Mouse (Mus musculus): ENCODE data around the gene Rnf26. TPM values are rescaled to one million over a fixed set of nuclear protein-coding genes. Genes with fewer than 3 reads are reported as not detected.
"Not testable (repeated sequence)": the region's sequence is repeated elsewhere in the genome, so short reads cannot be mapped to it uniquely, and the experiment has no call there.

The Rnf26 gene
- total and polyA plus RNA-seq, 2 experiments from 2014 or later, result 24.3 to 38.0 TPM

DNA sequence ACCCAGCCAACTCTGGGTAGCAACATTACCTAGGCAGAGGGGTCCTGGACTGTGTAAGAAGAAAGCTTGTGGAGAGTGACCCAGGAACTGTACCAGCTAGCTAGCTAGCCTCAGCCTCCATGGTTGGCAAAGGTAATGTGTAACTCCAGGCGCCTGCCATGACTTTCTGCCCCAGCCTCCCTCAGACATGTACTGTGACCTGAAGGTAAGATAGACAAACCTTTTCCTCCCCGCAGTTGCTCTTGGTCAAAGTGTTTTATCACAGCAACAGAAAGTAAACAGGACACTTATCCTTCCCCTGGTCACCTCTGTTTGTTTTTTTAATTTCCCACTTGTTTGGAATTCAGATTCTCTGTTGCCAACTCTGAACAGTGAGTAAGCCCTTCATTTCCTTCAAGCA, 1.1 kb upstream of the Rnf26 start:
- Histone ChIP-seq H3K9me3 (ENCODE audit: low read length) (no peaks in the 10 kb centered on the region), H3K27ac (no peak overlapping the region), H3K4me2 (ENCODE audit: low read depth, low read length) (no peak overlapping the region), H3K27me3 (ENCODE audit: insufficient read depth, low read length) (no peaks in the 10 kb centered on the region), H3K9ac (replicated peaks; ENCODE audit: low read length) (no peak overlapping the region), H3K36me3 (ENCODE audit: insufficient read depth, low read length) (no peaks in the 10 kb centered on the region), H3K4me1 (ENCODE audit: insufficient read depth, low read length) (peaks cover 9% of the 10 kb centered on the region; the same call in 1 of the 2 replicates), H3K4me3 (ENCODE audit: low read length) (no peak overlapping the region)
- TF ChIP-seq CTCF (IDR thresholded peaks at IDR 0.05; ENCODE audit: low read depth), result no peak
- 88% methylated on average over 2 of the region's 2 CpGs for WGBS
- DNase-seq (ENCODE audit: low spot score) (no peak), ATAC-seq (no peak)

DNA sequence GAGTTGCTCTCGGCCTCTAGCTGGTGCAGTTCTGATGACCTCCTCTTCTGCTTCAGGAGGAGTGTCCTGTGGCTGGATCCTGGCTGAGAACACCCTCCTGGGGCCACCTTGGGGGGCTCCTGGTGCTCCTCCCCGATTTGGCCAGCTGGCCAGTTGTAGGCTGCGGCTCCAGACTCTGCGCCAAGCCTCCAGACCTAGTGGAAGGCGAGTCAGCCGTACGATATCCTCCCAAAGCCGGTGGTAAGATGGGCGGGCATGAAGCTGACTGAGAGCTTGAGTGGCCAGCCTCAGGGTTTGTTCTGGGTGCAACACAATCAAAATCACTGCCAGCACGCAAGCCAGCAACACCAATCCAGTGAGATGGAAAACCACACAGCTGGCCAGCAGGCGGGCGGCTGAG, 1.4 kb downstream of the Rnf26 start:
- not testable (repeated sequence) for H3K9ac ChIP-seq (replicated peaks; ENCODE audit: low read length); H3K36me3 ChIP-seq (ENCODE audit: insufficient read depth, low read length); H3K4me2 ChIP-seq (ENCODE audit: low read depth, low read length); H3K27ac ChIP-seq; H3K9me3 ChIP-seq (ENCODE audit: low read length); DNase-seq (ENCODE audit: low spot score); ATAC-seq; H3K27me3 ChIP-seq (ENCODE audit: insufficient read depth, low read length); H3K4me3 ChIP-seq (ENCODE audit: low read length)
- peaks cover 28% of the 10 kb centered on the region for H3K4me1 ChIP-seq (ENCODE audit: insufficient read depth, low read length)
- WGBS, result 58% methylated on average over 10 of the region's 12 CpGs

DNA sequence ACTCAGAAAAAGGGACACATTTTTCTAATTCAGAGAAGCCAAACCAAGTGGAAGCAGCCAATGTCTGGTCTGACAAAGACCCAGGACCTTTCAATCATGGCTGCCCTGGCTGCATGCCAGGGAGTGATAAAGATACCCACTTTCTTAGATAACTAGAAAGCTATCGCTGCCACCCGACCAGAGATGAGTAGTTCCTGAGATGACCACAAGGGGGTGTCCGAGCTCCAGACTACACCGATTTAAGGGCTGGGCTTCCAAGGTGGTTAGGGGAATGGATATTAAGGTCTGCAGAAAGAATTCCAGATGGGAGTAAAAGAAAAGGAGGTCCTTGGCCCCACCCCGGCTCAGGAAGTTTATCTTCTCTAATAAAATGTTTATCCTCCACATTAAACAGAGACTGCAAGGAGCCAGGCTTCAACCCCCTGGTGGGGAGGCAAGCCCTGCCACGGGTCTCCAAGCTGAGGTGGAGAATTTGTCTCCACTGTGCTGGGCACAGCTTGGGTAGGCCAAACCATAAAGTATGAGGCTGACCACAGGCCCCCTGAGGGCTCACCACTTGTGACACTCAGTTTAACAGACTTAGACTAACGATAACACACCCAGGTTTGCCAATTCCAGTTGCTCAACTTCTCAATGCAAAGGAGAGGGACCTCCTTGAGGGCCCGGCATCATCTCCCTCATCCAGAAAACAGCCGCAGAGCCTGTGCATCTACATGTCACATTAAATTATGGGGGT, 3.8 kb downstream of the Rnf26 start:
- no peaks in the 10 kb centered on the region for H3K27me3 ChIP-seq (ENCODE audit: insufficient read depth, low read length)
- DNase-seq (ENCODE audit: low spot score), result peak; percentile 84
- no peak overlapping the region for H3K4me3 ChIP-seq (ENCODE audit: low read length)
- no peaks in the 10 kb centered on the region for H3K36me3 ChIP-seq (ENCODE audit: insufficient read depth, low read length)
- ATAC-seq, result no peak
- no peak overlapping the region for H3K9ac ChIP-seq (replicated peaks; ENCODE audit: low read length)
- H3K27ac ChIP-seq, result no peak overlapping the region
- peaks cover 39% of the 10 kb centered on the region for H3K4me1 ChIP-seq (ENCODE audit: insufficient read depth, low read length)
- peak overlapping the region; percentile 44 for H3K4me2 ChIP-seq (ENCODE audit: low read depth, low read length)
- H3K9me3 ChIP-seq (ENCODE audit: low read length), result no peaks in the 10 kb centered on the region
- peak; percentile 81 for TF ChIP-seq CTCF (IDR thresholded peaks at IDR 0.05; ENCODE audit: low read depth)
- WGBS, result 34% methylated on average over 9 of the region's 9 CpGs

DNA sequence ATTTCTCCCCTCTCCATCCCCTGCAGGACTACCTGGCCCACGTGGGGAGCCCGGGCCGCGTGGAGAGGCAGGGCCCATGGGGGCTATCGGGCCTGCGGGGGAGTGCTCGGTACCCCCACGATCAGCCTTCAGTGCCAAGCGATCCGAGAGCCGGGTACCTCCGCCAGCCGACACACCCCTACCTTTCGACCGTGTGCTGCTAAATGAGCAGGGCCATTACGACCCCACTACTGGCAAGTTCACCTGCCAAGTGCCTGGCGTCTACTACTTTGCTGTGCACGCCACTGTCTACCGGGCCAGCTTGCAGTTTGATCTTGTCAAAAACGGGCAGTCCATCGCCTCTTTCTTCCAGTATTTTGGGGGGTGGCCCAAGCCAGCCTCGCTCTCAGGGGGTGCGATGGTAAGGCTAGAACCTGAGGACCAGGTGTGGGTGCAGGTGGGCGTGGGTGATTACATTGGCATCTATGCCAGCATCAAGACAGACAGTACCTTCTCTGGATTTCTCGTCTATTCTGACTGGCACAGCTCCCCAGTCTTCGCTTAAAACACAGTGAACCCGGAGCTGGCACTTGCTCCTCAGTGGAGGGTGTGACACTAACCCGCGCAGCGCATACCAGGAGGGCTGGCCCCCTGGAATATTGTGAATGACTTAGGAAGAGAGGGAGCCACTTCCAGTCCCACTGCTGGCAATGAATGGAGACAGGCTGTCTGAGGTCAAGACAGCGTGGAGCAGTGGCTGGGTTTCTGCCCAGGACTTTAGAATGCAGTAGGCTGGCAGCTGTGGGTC, 4.9 kb downstream of the Rnf26 start:
- Histone ChIP-seq H3K4me2 (ENCODE audit: low read depth, low read length) (peak overlapping the region; percentile 44), H3K27ac (peak overlapping the region; percentile 78; the same call in 1 of the 2 replicates), H3K9me3 (ENCODE audit: low read length) (no peaks in the 10 kb centered on the region), H3K4me3 (ENCODE audit: low read length) (0 out of 2 replicates have a peak overlapping the region, but pooled peaks have one; percentile 13), H3K9ac (replicated peaks; ENCODE audit: low read length) (peak overlapping the region; percentile 9; the same call in 1 of the 2 replicates), H3K36me3 (ENCODE audit: insufficient read depth, low read length) (no peaks in the 10 kb centered on the region), H3K27me3 (ENCODE audit: insufficient read depth, low read length) (no peaks in the 10 kb centered on the region), H3K4me1 (ENCODE audit: insufficient read depth, low read length) (peaks cover 39% of the 10 kb centered on the region)
- WGBS, result 71% methylated on average over 31 of the region's 31 CpGs
- DNase-seq (ENCODE audit: low spot score) (no peak), ATAC-seq (no peak)
- no peak for TF ChIP-seq CTCF (IDR thresholded peaks at IDR 0.05; ENCODE audit: low read depth)

DNA sequence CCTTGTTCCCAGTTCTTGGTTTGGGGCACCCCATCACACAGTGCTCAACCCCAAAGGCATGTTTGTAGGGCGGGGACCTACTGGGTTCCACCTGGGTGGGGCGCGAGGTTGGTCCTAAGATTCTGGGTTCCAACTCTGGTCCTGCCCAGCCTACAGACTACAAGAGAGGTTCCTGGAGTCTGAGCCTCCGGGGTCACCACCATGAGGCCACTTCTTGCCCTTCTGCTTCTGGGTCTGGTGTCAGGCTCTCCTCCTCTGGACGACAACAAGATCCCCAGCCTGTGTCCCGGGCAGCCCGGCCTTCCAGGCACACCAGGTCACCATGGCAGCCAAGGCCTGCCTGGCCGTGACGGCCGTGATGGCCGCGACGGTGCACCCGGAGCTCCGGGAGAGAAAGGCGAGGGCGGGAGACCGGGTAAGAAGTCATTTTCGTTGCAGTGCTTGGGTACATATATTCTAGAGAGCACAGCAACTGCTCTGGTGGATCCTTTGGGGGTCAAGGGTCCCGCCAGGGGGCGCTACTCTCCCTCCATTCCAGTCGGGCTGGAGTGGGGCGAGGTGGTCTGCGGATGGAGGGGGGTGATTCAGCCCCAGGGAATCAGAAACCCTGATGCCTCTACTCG, 5.6 kb downstream of the Rnf26 start:
- Histone ChIP-seq H3K9me3 (ENCODE audit: low read length) (no peaks in the 10 kb centered on the region), H3K4me2 (ENCODE audit: low read depth, low read length) (peak overlapping the region; percentile 44), H3K9ac (replicated peaks; ENCODE audit: low read length) (no peak overlapping the region; the same call in 1 of the 2 replicates), H3K4me3 (ENCODE audit: low read length) (peak overlapping the region; percentile 13; the same call in 1 of the 2 replicates), H3K36me3 (ENCODE audit: insufficient read depth, low read length) (no peaks in the 10 kb centered on the region), H3K4me1 (ENCODE audit: insufficient read depth, low read length) (peaks cover 39% of the 10 kb centered on the region), H3K27me3 (ENCODE audit: insufficient read depth, low read length) (no peaks in the 10 kb centered on the region), H3K27ac (peak overlapping the region; percentile 78)
- TF ChIP-seq CTCF (IDR thresholded peaks at IDR 0.05; ENCODE audit: low read depth), result peak; percentile 59
- WGBS, result 27% methylated on average over 25 of the region's 25 CpGs
- ATAC-seq (peak; percentile 50), DNase-seq (ENCODE audit: low spot score) (peak; percentile 67)

DNA sequence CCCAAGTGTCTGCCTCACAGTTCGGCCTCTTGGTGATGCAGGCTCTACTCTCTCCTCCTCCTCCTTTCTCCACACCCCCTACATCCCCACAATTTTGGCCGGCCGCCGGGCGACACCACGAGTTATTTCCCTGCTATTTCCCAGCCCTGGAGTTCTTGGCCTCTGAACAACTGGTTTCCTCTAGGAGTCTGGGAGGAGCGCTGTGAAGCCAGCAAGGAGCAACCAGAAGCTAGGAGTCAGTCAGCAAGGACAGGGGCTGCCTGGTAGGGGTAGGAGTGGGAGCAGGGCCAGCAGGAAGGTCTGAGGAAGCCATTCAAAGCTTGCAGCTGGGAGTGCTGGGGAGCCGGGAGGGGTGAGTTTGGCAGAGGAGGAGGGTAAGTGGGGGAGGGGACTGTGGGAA, 6.2 kb downstream of the Rnf26 start, which contains the start of gene C1qtnf5:
Gene C1qtnf5, plus strand, starts transcription at position 136 of the 400 bp plus-strand sequence.
- Histone ChIP-seq H3K4me2 (ENCODE audit: low read depth, low read length) (peak within 1 kb of the TSS; percentile 44), H3K36me3 (ENCODE audit: insufficient read depth, low read length) (no peaks in the 10 kb centered on the region), H3K9ac (replicated peaks; ENCODE audit: low read length) (no peak within 1 kb of the TSS; the same call in 1 of the 2 replicates), H3K9me3 (ENCODE audit: low read length) (no peaks in the 10 kb centered on the region), H3K4me3 (ENCODE audit: low read length) (peak within 1 kb of the TSS; percentile 13; the same call in 1 of the 2 replicates), H3K27ac (peak within 1 kb of the TSS; percentile 78), H3K27me3 (ENCODE audit: insufficient read depth, low read length) (no peaks in the 10 kb centered on the region), H3K4me1 (ENCODE audit: insufficient read depth, low read length) (peaks cover 39% of the 10 kb centered on the region)
- WGBS, result 16% methylated on average over 8 of the region's 8 CpGs
- peak; percentile 81 for DNase-seq (ENCODE audit: low spot score)
- peak; percentile 83 for ATAC-seq
- TF ChIP-seq CTCF (IDR thresholded peaks at IDR 0.05; ENCODE audit: low read depth), result no peak; the same call in 1 of the 2 replicates
